In the genomic region with DNA sequence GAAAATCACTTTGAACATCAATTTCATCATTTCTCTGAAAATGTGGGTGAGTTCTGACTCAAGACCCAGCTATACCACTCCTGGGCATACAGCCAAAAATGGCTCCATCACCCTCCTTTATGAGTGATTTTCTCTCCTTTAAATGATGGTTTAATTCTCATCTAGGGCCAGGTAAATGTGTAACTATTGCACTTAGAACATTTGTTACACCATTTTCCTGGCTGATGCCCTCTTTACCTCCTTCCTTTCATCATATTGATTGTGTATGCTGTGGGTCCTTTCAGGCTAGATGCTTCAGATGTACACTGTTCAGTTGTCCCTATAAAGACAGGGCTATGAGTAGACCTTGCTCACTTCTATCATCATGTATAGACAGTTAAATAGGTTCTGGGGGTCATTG, we compare ENCODE assay signal across 15 mouse cellular contexts.
"Had no signal": no experiment of that assay in that cellular context is flagged by ENCODE, and none has a peak within 500 bp of the region (broad histone marks: within the 10 kb centered on the region; RNA-seq: fewer than 3 reads in every experiment).

No protein-coding gene starts in this region.

- H3K4me3 ChIP-seq: lung, embryonic 15.5 days; megakaryocyte, embryonic 14.5 days; midbrain, embryonic 13.5 days; midbrain, embryonic 15.5 days; neural tube, embryonic 12.5 days; stomach, embryonic 15.5 days had no signal

- ATAC-seq: liver, postnatal 0 days; midbrain, embryonic 13.5 days; midbrain, embryonic 15.5 days had no signal

- H3K27ac ChIP-seq: lung, embryonic 15.5 days; macrophage; midbrain, embryonic 13.5 days; midbrain, embryonic 15.5 days; neural tube, embryonic 12.5 days; stomach, embryonic 15.5 days; stomach, postnatal 0 days had no signal

- DNase-seq: liver, postnatal 0 days; lung, adult 2 months; lung, postnatal 10 days; right cerebral cortex, postnatal 14 days; thymus, adult 2 months; thymus, postnatal 25 days had no signal

- H3K4me1 ChIP-seq: lung, embryonic 15.5 days; megakaryocyte, embryonic 14.5 days; neural tube, embryonic 12.5 days; stomach, embryonic 15.5 days had no signal

- H3K4me2 ChIP-seq: lung, embryonic 15.5 days; midbrain, embryonic 11.5 days; midbrain, embryonic 13.5 days; midbrain, embryonic 15.5 days; neural tube, embryonic 12.5 days; stomach, embryonic 15.5 days had no signal

- H3K9me3 ChIP-seq: lung, embryonic 15.5 days; midbrain, embryonic 13.5 days; midbrain, embryonic 15.5 days; neural tube, embryonic 12.5 days; stomach, embryonic 15.5 days had no signal

- H3K36me3 ChIP-seq: lung, embryonic 15.5 days; midbrain, embryonic 13.5 days; midbrain, embryonic 15.5 days; neural tube, embryonic 12.5 days; stomach, embryonic 15.5 days had no signal

- H3K9ac ChIP-seq: liver, postnatal 0 days; lung, embryonic 15.5 days; midbrain, embryonic 13.5 days; midbrain, embryonic 15.5 days; neural tube, embryonic 12.5 days; stomach, embryonic 15.5 days had no signal

- H3K27me3 ChIP-seq: lung, embryonic 15.5 days; megakaryocyte, embryonic 14.5 days; midbrain, embryonic 13.5 days; midbrain, embryonic 15.5 days; neural tube, embryonic 12.5 days; stomach, embryonic 15.5 days had no signal
